Mouse (Mus musculus): ENCODE measurements around the gene Ms4a1. TPM values are rescaled to one million over a fixed set of nuclear protein-coding genes. Genes with fewer than 3 reads are reported as not detected.

Ms4a1 gene
- total RNA-seq, 1 experiment from 2014 or later = 558 TPM

- no peak for ATAC-seq (ENCODE audit: extremely low read depth, insufficient number of reproducible peaks, low FRiP score, poor library complexity, severe bottlenecking)
These were observed 33.7 kb downstream of the Ms4a1 start, which contains the start of gene Ms4a12 for GRCm38 (mm10) chr19:11232348-11232747. Gene Ms4a12, minus strand, starts transcription at chr19:11232448.

Other genes starting within 250 kb of the Ms4a1 start
- not detected in 2 replicates for gene Ms4a18, start 248.2 kb downstream of the Ms4a1 start, total RNA-seq (2017)
- 1.4 and 3.6 TPM in 2 replicates for gene Ms4a8a, start 185.1 kb downstream of the Ms4a1 start, total RNA-seq (2017)
- not detected in 2 replicates for gene 1700017D01Rik, start 135.4 kb downstream of the Ms4a1 start, total RNA-seq (2017)
- gene 1700025F22Rik, start 100.9 kb downstream of the Ms4a1 start, total RNA-seq (2017) = not detected in 2 replicates
- not detected in 2 replicates for gene Ms4a13, start 69.5 kb downstream of the Ms4a1 start, total RNA-seq (2017)
- not detected in 2 replicates for gene Ms4a12, start 33.8 kb downstream of the Ms4a1 start, total RNA-seq (2017)
- gene Ms4a5, start 17.6 kb upstream of the Ms4a1 start, total RNA-seq (2017) = not detected in 2 replicates
- gene Ms4a14, start 48.2 kb upstream of the Ms4a1 start, total RNA-seq (2017) = not detected in 2 replicates
- gene Ms4a7, start 69.9 kb upstream of the Ms4a1 start, total RNA-seq (2017) = 0.49 TPM in 1 of 2 replicates, not detected in the other
- 1.4 and 3.7 TPM in 2 replicates for gene Ms4a4a, start 109.3 kb upstream of the Ms4a1 start, total RNA-seq (2017)
- gene Ms4a4c, start 138.5 kb upstream of the Ms4a1 start, total RNA-seq (2017) = 129 and 133 TPM in 2 replicates
- 44.8 and 59.4 TPM in 2 replicates for gene Ms4a4b, start 177.3 kb upstream of the Ms4a1 start, total RNA-seq (2017)
- 34.3 and 38.1 TPM in 2 replicates for gene Ms4a6c, start 203.1 kb upstream of the Ms4a1 start, total RNA-seq (2017)
- gene Gm8369, start 219.7 kb upstream of the Ms4a1 start, total RNA-seq (2017) = 335 and 348 TPM in 2 replicates